Mouse (Mus musculus): ENCODE results near the gene Mepce.
A peak's percentile ranks its signal among the peaks of the same experiment; 100 is the strongest.

- TF ChIP-seq CTCF (IDR thresholded peaks at IDR 0.05; ENCODE audit: borderline replicate concordance, insufficient read depth, low read depth, low read length) (peak; percentile 77), POLR2A (IDR thresholded peaks at IDR 0.05; ENCODE audit: borderline replicate concordance, insufficient read depth, low read length) (no peak; the same call in 1 of the 2 replicates)
These were observed 27.5 kb downstream of the Mepce start for GRCm38 (mm10) chr5:137759971-137760412.

All from cerebellum, adult 2 months (tissue).